Mouse (Mus musculus) cortical plate, adult 2 months (tissue): Measurements from ENCODE around the gene Efcab5. TPM values are rescaled to one million over a fixed set of nuclear protein-coding genes. Genes with fewer than 3 reads are reported as not detected.

Experiments used
- H3K27ac ChIP-seq: fragments of 200-500 bp; 2 replicates; pipeline ENCODE4 v1.5.1; 2012; ENCODE audit warnings: low read length, control low read depth, inconsistent platforms; ENCODE audit not compliant: insufficient read depth
- H3K4me1 ChIP-seq: fragments of 200-500 bp; 2 replicates; pipeline ENCODE4 v1.6.1; 2011; ENCODE audit warnings: low read length; ENCODE audit not compliant: control insufficient read depth, insufficient read depth
- H3K4me3 ChIP-seq: fragments of 200-500 bp; 2 replicates; pipeline ENCODE4 v1.5.1; 2011; ENCODE audit warnings: mild to moderate bottlenecking, low read length, control low read depth; ENCODE audit not compliant: insufficient read depth
- CTCF ChIP-seq: fragments of 200-500 bp; IDR thresholded peaks from 2 replicates; pipeline ENCODE4 v1.5.1; 2011; ENCODE audit warnings: mild to moderate bottlenecking, control low read depth, low read length; ENCODE audit not compliant: insufficient read depth; ENCODE audit errors: extremely low read depth
- POLR2A ChIP-seq: fragments of 200-500 bp; IDR thresholded peaks from 2 replicates; pipeline ENCODE4 v1.6.1; 2011; ENCODE audit warnings: mild to moderate bottlenecking, low read length, control low read depth; ENCODE audit not compliant: insufficient read depth; ENCODE audit errors: extremely low read depth
- polyA plus RNA-seq: library from polyadenylated mRNA; depleted of rRNA; stranded (reverse); fragments of >200 nt; gene quantifications from 2 replicates; pipeline ENCODE4 v1.2.3, GENCODE M21; 2012

The Efcab5 gene
- polyA plus RNA-seq, 1 experiment: 2.9 TPM

DNA sequence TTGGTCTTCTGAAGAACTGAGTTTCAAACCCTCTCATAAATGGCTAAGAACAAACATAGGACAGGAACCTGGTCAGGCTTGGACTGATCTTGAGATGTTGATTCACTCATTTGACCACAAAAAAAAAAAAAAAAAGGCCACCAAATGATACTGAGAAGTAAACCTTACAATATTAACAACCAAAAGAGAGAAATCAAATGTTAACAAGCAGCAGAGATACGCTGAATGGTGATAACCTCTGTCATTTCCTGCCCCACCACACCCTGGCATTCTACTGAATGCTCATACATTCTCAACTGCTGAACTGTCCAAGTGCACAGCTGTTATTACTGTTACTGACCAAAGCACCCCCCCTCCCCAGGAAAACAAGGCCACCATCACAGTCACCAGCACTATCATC is 11.9 kb upstream of the Efcab5 start:
- TF ChIP-seq POLR2A: no peak
- TF ChIP-seq CTCF: no peak

GRCm38 (mm10) chr11:77199636-77200035 is 10.9 kb upstream of the Efcab5 start:
- H3K4me1 ChIP-seq: no peaks in the 10 kb centered on the region
- H3K27ac ChIP-seq: no peak overlapping the region
- no peak for TF ChIP-seq CTCF
- no peak for TF ChIP-seq POLR2A

More for the DNA sequence above, 11.9 kb upstream of the Efcab5 start:
- H3K27ac ChIP-seq: no peak overlapping the region
- no peak overlapping the region for H3K4me3 ChIP-seq
- no peaks in the 10 kb centered on the region for H3K4me1 ChIP-seq

GRCm38 (mm10) chr11:77196181-77197143 is 7.7 kb upstream of the Efcab5 start:
- H3K27ac ChIP-seq: no peak overlapping the region
- no peak overlapping the region for H3K4me3 ChIP-seq
- H3K4me1 ChIP-seq: no peaks in the 10 kb centered on the region
- TF ChIP-seq CTCF (no peak), POLR2A (no peak)

More at GRCm38 (mm10) chr11:77199636-77200035, 10.9 kb upstream of the Efcab5 start:
- H3K4me3 ChIP-seq: no peak overlapping the region

GRCm38 (mm10) chr11:77195360-77196109 is 6.8 kb upstream of the Efcab5 start:
- no peak overlapping the region for H3K4me3 ChIP-seq
- no peak for TF ChIP-seq CTCF
- no peak for TF ChIP-seq POLR2A
- no peaks in the 10 kb centered on the region for H3K4me1 ChIP-seq
- no peak overlapping the region for H3K27ac ChIP-seq

DNA sequence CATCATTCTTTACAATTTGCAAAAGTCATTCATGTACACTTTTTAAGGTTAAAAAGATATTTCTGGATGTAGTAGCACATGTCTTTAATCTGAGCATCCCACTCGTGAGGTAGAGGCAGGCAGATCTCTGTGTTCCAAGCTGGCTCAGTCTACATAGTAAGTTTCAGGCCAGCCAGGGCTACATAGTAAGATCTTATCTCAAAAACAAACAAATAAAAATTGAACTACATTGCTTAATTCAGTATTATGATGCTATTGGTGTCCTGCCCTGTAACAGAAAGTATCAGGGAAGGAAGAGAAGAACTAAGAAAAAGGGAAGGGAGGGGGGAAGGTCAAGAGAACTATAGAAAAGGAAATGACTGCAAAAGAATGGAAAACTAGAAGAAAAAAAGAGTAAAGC is 6.0 kb upstream of the Efcab5 start:
- Histone ChIP-seq H3K4me1 (no peaks in the 10 kb centered on the region), H3K27ac (no peak overlapping the region), H3K4me3 (no peak overlapping the region)
- TF ChIP-seq POLR2A: no peak
- TF ChIP-seq CTCF: no peak

DNA sequence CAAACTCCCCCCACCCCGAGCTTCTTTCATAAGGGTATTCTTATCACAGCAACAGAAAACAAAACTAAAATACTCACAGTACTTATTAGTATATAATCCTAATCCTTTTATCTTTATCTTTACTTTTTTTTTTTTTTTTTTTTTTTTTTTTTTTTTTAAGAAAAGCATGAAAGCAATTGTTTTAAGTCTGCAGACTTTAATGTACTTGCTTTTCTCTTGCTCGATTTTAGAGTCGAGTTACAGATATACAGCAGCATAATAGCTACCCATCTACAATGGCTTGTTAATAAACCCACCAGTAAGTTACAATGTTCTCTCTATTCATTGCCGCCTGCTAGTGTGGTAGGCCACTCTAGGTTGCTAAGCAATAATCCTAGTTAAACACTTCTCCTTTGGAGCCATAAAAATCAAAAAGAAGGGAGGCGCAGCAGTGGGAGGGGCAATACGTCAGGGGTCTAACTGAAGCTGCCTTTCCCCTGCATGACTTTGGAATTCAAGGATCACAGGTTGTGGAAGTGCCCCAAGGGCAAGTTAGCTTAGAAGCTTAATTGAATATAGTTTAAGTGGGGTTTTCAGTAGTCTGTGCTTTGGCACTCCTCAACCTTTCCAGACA is 5.3 kb upstream of the Efcab5 start:
- Histone ChIP-seq H3K4me3 (no peak overlapping the region), H3K4me1 (no peaks in the 10 kb centered on the region), H3K27ac (no peak overlapping the region)
- TF ChIP-seq CTCF (no peak), POLR2A (no peak)

GRCm38 (mm10) chr11:77193410-77193809 is 4.6 kb upstream of the Efcab5 start:
- TF ChIP-seq POLR2A: no peak
- no peak for TF ChIP-seq CTCF
- Histone ChIP-seq H3K4me1 (no peaks in the 10 kb centered on the region), H3K27ac (no peak overlapping the region), H3K4me3 (no peak overlapping the region)

DNA sequence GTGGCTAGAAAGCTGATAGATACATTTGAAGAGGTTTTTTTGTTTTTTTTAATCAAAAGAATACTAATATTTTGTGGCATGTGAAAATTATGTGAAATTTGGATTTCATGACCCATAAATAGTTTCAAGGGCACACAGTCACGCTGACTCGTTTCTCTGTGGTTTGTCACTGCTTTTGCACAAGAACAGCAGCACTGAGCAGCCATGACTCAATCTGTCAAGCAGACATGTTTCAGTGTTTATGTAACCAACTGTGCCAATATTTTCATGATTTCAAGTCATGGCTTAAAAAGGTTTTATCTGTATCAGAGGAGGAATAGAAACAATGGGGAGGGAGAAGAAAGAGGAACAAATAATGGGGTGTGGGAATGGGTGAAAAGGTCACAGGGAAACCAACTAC is 3.8 kb downstream of the Efcab5 start:
- TF ChIP-seq POLR2A (no peak), CTCF (no peak)
- Histone ChIP-seq H3K4me3 (no peak overlapping the region), H3K4me1 (no peaks in the 10 kb centered on the region; the same call in 1 of the 2 replicates), H3K27ac (no peak overlapping the region)

- Histone ChIP-seq H3K4me3 (no peak overlapping the region), H3K4me1 (no peaks in the 10 kb centered on the region; the same call in 1 of the 2 replicates), H3K27ac (no peak overlapping the region)
- TF ChIP-seq CTCF (no peak), POLR2A (no peak)
Observed at GRCm38 (mm10) chr11:77182616-77183015, 6.2 kb downstream of the Efcab5 start.

DNA sequence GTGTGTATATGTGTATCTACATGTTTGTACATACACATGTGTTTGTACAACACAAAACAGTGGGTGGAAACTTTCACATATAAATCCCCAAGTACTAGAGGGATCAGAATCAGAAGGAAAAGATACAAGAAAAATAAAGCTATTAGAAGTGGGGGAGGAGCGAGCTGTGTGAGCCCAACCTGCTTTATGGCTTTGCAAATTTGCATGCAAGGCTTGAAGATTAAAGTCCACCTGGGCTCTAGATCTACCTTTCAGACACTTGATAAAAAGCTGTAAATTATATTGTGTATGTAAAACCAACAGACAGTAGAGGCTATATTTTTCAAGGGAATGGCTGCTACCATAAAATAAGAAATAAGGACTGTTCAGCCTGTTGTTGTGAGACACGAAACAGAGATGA is 6.7 kb downstream of the Efcab5 start:
- no peak overlapping the region for H3K4me3 ChIP-seq
- TF ChIP-seq CTCF: no peak
- no peak for TF ChIP-seq POLR2A
- H3K4me1 ChIP-seq: no peaks in the 10 kb centered on the region; the same call in 1 of the 2 replicates
- no peak overlapping the region for H3K27ac ChIP-seq
